Mouse (Mus musculus) T-helper 17 cell (primary cell): ENCODE data around the gene Selenof.

ENCODE experiments used
- in situ Hi-C, 2 experiments: fragments of 300-600 bp; cut with MboI, MseI; formaldehyde crosslinking; loops; 1 replicate in 1 of 2; 2 replicates in 1 of 2; pipeline ENCODE4 v1.15.1; 2025; ENCODE audit warnings: high pct_unique_total_duplicates in 2 of 2

Selenof gene

GRCm38 (mm10) chr3:144628005-144628914, 58.2 kb downstream of the Selenof start:
- in situ Hi-C loops: loop anchor here in 1 of 2 experiments (25.0 kb wide), 1 partner anchor 866 kb away; no protein-coding TSS in a partner anchor

GRCm38 (mm10) chr3:144628915-144629230, 58.8 kb downstream of the Selenof start:
- in situ Hi-C loops: loop anchor here in 1 of 2 experiments (25.0 kb wide), 1 partner anchor 867 kb away; no protein-coding TSS in a partner anchor

- in situ Hi-C loops: loop anchor here in 1 of 2 experiments (25.0 kb wide), 1 partner anchor 873 kb away; no protein-coding TSS in a partner anchor
These were observed 65.1 kb downstream of the Selenof start for GRCm38 (mm10) chr3:144635236-144635635.

- in situ Hi-C loops: loop anchor here in 1 of 2 experiments (25.0 kb wide), 1 partner anchor 876 kb away; no protein-coding TSS in a partner anchor
These were observed 68.0 kb downstream of the Selenof start for GRCm38 (mm10) chr3:144638110-144638509.

- in situ Hi-C loops: loop anchor here in 1 of 2 experiments (25.0 kb wide), 1 partner anchor 877 kb away; no protein-coding TSS in a partner anchor
These were observed 69.3 kb downstream of the Selenof start for GRCm38 (mm10) chr3:144639387-144639786.

- in situ Hi-C loops: loop anchor here in 1 of 2 experiments (25.0 kb wide), 1 partner anchor 878 kb away; no protein-coding TSS in a partner anchor
These were observed 69.9 kb downstream of the Selenof start for GRCm38 (mm10) chr3:144640033-144640432.

- in situ Hi-C loops: loop anchor here in 1 of 2 experiments (25.0 kb wide), 1 partner anchor 880 kb away; no protein-coding TSS in a partner anchor
These were observed 72.0 kb downstream of the Selenof start for GRCm38 (mm10) chr3:144642141-144642540.

- in situ Hi-C loops: loop anchor here in 1 of 2 experiments (25.0 kb wide), 1 partner anchor 881 kb away; no protein-coding TSS in a partner anchor
These were observed 73.3 kb downstream of the Selenof start for GRCm38 (mm10) chr3:144643301-144643871.

GRCm38 (mm10) chr3:144644202-144644601, 74.1 kb downstream of the Selenof start:
- in situ Hi-C loops: loop anchor here in 1 of 2 experiments (25.0 kb wide), 1 partner anchor 882 kb away; no protein-coding TSS in a partner anchor
